Mouse (Mus musculus) spleen, adult 2 months (tissue): ENCODE results near the gene Ttc30a2. TPM values are rescaled to one million over a fixed set of nuclear protein-coding genes. Genes with fewer than 3 reads are reported as not detected.
"Not testable (repeated sequence)": the region's sequence is repeated elsewhere in the genome, so short reads cannot be mapped to it uniquely, and the experiment has no call there.

Experiments
- DNase-seq, 2 experiments: peaks; one replicate each; pipeline versions ENCODE4 v3.0.0 to v3.0.0-alpha.2; 2012 to 2021; ENCODE audit warnings: low spot score in 2 of 2, low read depth in 1 of 2
- H3K27ac ChIP-seq: fragments of 200-500 bp; 2 replicates; pipeline ENCODE4 v1.5.1; 2012; ENCODE audit warnings: low read length, inconsistent platforms; ENCODE audit not compliant: insufficient read depth
- H3K27me3 ChIP-seq: fragments of 200-500 bp; 2 replicates; pipeline ENCODE4 v1.6.1; 2012; ENCODE audit warnings: mild to moderate bottlenecking, moderate library complexity, low read length, inconsistent platforms; ENCODE audit not compliant: control insufficient read depth, insufficient read depth
- H3K36me3 ChIP-seq: fragments of 200-500 bp; 2 replicates; pipeline ENCODE4 v1.6.1; 2012; ENCODE audit warnings: mild to moderate bottlenecking, low read length, inconsistent platforms; ENCODE audit not compliant: control insufficient read depth, insufficient read depth
- H3K4me1 ChIP-seq: fragments of 200-500 bp; 2 replicates; pipeline ENCODE4 v1.6.1; 2011; ENCODE audit warnings: inconsistent platforms; ENCODE audit not compliant: control insufficient read depth, insufficient read depth, insufficient read length
- H3K4me3 ChIP-seq: fragments of 200-500 bp; 2 replicates; pipeline ENCODE4 v1.5.1; 2011; ENCODE audit warnings: mild to moderate bottlenecking, inconsistent platforms; ENCODE audit not compliant: insufficient read depth, insufficient read length; ENCODE audit errors: extremely low read depth
- CTCF ChIP-seq: fragments of 200-500 bp; IDR thresholded peaks from 2 replicates; pipeline ENCODE4 v1.5.1; 2011; ENCODE audit warnings: mild to moderate bottlenecking, inconsistent platforms; ENCODE audit not compliant: insufficient read depth, insufficient read length, insufficient replicate concordance; ENCODE audit errors: extremely low read depth
- POLR2A ChIP-seq: fragments of 200-500 bp; IDR thresholded peaks from 2 replicates; pipeline ENCODE4 v1.6.1; 2011; ENCODE audit warnings: low read depth, low read length, inconsistent platforms
- WGBS: fragments of 180-500 bp; shearing (Covaris S2); methylation state at CpG from one replicate; pipeline ENCODE4 v1.1.7; 2018; 5-methylcytosine and 5-hydroxymethylcytosine counted together
- polyA plus RNA-seq: library from polyadenylated mRNA; depleted of rRNA; stranded (reverse); fragments of >200 nt; gene quantifications from 2 replicates; pipeline ENCODE4 v1.2.3, GENCODE M21; 2012

Gene Ttc30a2
- polyA plus RNA-seq, 1 experiment = 0.07 TPM

DNA sequence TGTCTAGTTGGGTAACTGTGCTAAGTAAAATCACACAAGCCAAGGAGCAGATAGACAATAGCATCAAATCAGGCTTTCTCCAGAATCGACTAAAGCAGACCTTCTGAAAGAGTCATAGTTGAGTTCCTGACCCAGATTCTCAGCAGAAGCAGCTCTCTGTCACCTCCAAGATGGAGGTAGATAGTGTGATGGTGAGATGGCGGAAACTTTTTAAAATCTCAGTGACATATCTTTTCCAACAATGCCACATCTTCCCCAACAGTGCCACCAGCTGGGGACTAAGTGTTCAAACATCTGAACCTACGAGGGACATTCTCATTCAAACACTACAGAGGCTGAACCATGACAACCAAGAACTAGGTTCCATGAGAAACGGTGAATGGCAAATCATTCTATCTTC, 4.7 kb upstream of the Ttc30a2 start:
- 94% methylated on average over 4 of the region's 4 CpGs for WGBS
- Histone ChIP-seq H3K27ac (no peak overlapping the region), H3K27me3 (no peaks in the 10 kb centered on the region), H3K4me1 (no peaks in the 10 kb centered on the region), H3K36me3 (no peaks in the 10 kb centered on the region), H3K4me3 (no peak overlapping the region)
- DNase-seq = no peak
- no peak for TF ChIP-seq CTCF
- no peak for TF ChIP-seq POLR2A

DNA sequence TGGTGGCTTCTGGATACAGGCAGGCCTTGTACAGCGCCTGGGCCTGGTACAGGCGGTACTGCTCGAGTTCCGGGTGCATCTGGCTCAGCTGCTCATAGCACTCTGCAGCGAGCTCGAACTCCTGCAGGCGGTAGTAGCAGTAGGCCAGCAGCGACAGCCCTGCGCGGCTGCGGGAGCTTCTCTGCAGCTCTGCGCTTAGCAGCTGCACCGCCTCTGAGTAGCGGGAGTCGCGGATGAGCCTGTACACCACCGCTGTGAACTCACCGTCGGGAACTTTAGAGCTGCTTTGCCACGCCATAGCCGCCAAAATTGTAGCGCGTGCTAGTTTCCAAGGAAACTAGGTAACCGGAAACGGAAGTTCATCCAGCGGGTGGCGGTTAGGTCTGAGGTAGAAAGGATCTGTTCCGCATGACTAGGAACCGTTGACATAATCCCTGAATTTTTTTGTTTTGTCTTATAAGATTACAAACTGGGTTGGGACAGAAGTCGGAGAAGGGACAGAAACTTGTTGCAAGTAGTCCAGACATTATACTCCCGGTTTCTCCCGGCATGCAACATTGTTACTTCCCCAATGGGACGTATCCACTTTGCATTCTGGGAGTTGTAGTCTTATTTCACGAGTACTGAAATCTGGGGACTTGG, 3.6 kb upstream of the Ttc30a2 start, which contains the start of gene Ttc30a1:
Ttc30a1 (minus strand) TSS at position 528 of the 642 bp plus-strand sequence.
- H3K4me3 ChIP-seq = peak within 1 kb of the TSS; percentile 86
- not testable (repeated sequence) for H3K4me1 ChIP-seq, H3K36me3 ChIP-seq, H3K27me3 ChIP-seq
- peak within 1 kb of the TSS; percentile 36; the same call in 1 of the 2 replicates for H3K27ac ChIP-seq
- WGBS = 5% methylated on average over 32 of the region's 34 CpGs
- DNase-seq = peak; percentile 58 to 64

DNA sequence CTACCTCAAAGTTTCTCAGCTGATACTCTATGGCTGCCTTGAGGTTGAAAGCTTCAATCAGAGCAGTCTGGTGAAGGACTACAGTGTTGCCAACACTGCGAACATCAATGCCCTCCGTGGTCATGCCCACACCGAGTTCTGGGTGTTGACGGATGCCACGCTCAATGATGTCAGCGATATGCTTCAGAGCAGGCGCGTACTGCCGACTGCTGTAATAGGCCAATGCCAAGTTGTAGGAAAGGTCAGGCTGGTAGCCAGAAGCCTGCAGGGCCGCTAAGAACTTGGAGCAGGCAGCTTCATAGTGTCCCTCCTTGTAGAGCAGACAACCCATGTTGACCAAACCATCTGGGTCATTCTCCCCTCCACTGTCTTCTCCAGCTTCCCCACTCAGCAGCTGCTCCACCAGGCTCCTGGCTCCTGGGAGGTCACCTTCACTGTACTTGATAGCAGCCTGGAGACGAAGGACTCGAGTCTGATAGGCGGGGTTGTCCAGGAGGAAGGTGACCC, 3.0 kb upstream of the Ttc30a2 start:
- H3K27ac ChIP-seq, H3K27me3 ChIP-seq, H3K4me1 ChIP-seq, H3K36me3 ChIP-seq, DNase-seq: not testable (repeated sequence)
- WGBS = 97% methylated on average over 13 of the region's 13 CpGs
- peak overlapping the region; percentile 86; the same call in 1 of the 2 replicates for H3K4me3 ChIP-seq

DNA sequence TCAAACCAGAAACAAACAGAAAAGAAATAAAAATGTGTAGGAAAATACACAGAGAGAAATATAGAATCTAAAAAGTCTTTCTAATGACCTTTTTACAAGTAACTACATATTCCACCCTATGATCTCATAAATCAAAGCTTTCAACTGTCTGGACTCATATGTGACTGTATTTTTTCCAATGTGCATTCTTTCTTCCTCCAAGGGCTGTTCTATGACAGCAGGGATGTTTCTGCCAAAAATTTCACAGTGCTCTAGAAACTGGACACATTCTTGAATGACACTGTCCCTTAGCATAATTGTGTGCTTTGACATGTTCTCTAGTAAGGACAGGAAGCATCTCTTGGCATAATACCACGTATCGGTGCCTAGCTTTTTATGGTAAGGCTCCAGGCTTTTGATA, 1.9 kb downstream of the Ttc30a2 start:
- H3K4me3 ChIP-seq, H3K27ac ChIP-seq, H3K27me3 ChIP-seq, DNase-seq, H3K4me1 ChIP-seq, H3K36me3 ChIP-seq: not testable (repeated sequence)
- 82% methylated on average over 2 of the region's 2 CpGs for WGBS

DNA sequence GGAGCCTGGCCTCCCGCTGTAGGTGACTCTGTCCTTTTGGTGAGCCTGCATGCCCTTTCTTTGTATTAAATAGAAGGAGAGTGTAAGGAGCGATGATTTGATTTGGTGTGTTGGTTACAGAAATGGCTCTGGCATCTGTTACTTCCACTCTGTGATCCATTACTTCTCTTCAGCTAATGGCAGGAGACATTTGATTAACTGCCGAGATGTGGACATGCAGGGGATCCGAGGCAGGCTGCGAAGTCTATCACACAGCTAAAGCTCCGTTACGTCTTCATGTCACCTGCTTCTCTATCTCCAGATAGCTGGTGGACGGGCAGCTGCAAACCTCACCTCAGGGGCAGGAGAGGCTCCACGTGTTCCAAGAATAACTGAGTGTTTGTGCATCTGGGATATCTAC, 3.8 kb downstream of the Ttc30a2 start:
- H3K27me3 ChIP-seq = no peaks in the 10 kb centered on the region
- 90% methylated on average over 9 of the region's 9 CpGs for WGBS
- DNase-seq = no peak
- no peak for TF ChIP-seq CTCF
- TF ChIP-seq POLR2A = no peak
- no peak overlapping the region for H3K4me3 ChIP-seq
- H3K4me1 ChIP-seq = no peaks in the 10 kb centered on the region
- H3K27ac ChIP-seq = no peak overlapping the region
- no peaks in the 10 kb centered on the region for H3K36me3 ChIP-seq

DNA sequence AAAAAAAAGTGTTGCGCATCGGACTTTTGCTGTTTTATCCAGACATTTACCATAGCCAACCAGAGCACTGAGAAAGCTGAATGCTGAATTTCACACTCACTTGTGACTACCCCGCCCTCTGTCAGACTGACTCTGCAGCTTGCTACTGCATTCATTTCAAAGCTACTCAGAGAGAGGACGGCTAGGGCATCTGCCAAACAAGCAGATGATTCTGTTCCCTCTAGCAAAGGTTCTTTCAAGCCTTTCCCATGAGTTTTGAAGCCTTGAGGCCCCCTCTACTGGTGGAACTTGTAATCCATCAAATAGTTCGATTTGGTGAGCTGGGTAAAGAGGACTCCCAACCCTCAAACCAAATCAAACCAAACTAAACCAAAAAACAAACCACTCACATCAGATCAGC, 13.0 kb downstream of the Ttc30a2 start:
- DNase-seq = peak; percentile 39 to 46
- peak; percentile 35; the same call in 1 of the 2 replicates for TF ChIP-seq CTCF
- TF ChIP-seq POLR2A = no peak
- Histone ChIP-seq H3K27ac (no peak overlapping the region), H3K4me1 (peaks cover 4% of the 10 kb centered on the region; the same call in 1 of the 2 replicates), H3K36me3 (no peaks in the 10 kb centered on the region), H3K4me3 (no peak overlapping the region), H3K27me3 (no peaks in the 10 kb centered on the region; the same call in 1 of the 2 replicates)
- WGBS = 19% methylated on average over 5 of the region's 5 CpGs

DNA sequence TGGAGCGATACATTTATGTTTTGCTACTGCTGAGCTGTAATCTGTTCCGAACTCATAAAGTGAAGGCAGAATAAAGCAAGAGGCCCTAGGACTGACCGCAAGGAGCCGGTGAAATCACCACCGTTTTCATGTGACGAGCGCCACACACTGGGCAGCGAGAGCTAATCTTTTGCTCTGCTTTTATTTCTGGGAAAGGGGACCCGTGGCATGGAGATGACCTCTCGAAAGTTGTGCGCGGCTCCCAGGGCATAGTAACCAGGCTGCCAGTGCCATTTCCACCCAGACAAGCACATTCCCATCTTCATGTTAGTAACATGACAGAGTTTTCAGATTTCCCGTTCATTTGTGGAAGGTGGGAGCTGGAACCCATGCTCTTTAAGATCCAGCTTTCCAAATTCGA, 13.5 kb downstream of the Ttc30a2 start:
- Histone ChIP-seq H3K27ac (no peak overlapping the region), H3K4me1 (peaks cover 4% of the 10 kb centered on the region; the same call in 1 of the 2 replicates), H3K36me3 (no peaks in the 10 kb centered on the region), H3K4me3 (no peak overlapping the region), H3K27me3 (no peaks in the 10 kb centered on the region; the same call in 1 of the 2 replicates)
- peak in 1 of 2 experiments; percentile 33 for DNase-seq
- 10% methylated on average over 14 of the region's 14 CpGs for WGBS
- TF ChIP-seq CTCF (0 out of 2 replicates have a peak, but pooled peaks have one; percentile 34), POLR2A (no peak)
